In genomic region chr4:9095646-9096045, GRCm38 (mm10) we compare ENCODE assay signal across 13 mouse cellular contexts.
DNase-seq lines count a peak whose midpoint lies in the region; ATAC-seq lines count a peak whose summit lies in the region.
"Had no signal": no experiment of that assay in that cellular context is flagged by ENCODE, and none has a peak within 500 bp of the region (broad histone marks: within the 10 kb centered on the region; RNA-seq: fewer than 3 reads in every experiment).

No protein-coding gene starts in this region.

- H3K9me3 ChIP-seq in kidney, embryonic 15.5 days (replicated peaks), result no peaks in the 10 kb centered on the region
- H3K9me3 ChIP-seq in lung, embryonic 16.5 days (ENCODE audit: control insufficient read depth, low read length), result no peaks in the 10 kb centered on the region
- H3K9me3 ChIP-seq: liver, embryonic 15.5 days had no signal

- 0 out of 2 replicates have a peak, but pooled peaks have one; percentile 40 for ATAC-seq in kidney, embryonic 15.5 days (replicated peaks; ENCODE audit: low FRiP score)
- ATAC-seq in lung, embryonic 16.5 days (ENCODE audit: low read depth), result peak; percentile 67

- DNase-seq in embryo, embryonic 10 days (ENCODE audit: low spot score), result peak; percentile 59
- no peak for DNase-seq in embryo, embryonic 9.5 days (ENCODE audit: extremely low spot score)
- no peak for DNase-seq in kidney, postnatal 10 days
- peak; percentile 50 for DNase-seq in Muller cell, postnatal 12 days (ENCODE audit: inconsistent ontology term)
- no peak for DNase-seq in thymus, postnatal 10 days (ENCODE audit: low spot score in 2 of 2)
- DNase-seq in spleen, postnatal 36 days (ENCODE audit: low spot score in 2 of 2), result no peak
- DNase-seq: adrenal gland, postnatal 10 days; cerebellum, adult 18-20 months; thymus, postnatal 25 days had no signal

- no peak overlapping the region for H3K4me2 ChIP-seq in kidney, embryonic 15.5 days
- H3K4me2 ChIP-seq in lung, embryonic 16.5 days (ENCODE audit: low read depth, low read length), result no peak overlapping the region
- H3K4me2 ChIP-seq: hindbrain, embryonic 14.5 days; liver, embryonic 15.5 days had no signal

- H3K27ac ChIP-seq in kidney, embryonic 15.5 days, result no peak overlapping the region
- H3K27ac ChIP-seq in lung, embryonic 16.5 days (ENCODE audit: low read length), result no peak overlapping the region
- H3K27ac ChIP-seq: hindbrain, embryonic 14.5 days; liver, embryonic 15.5 days had no signal

- H3K36me3 ChIP-seq in kidney, embryonic 15.5 days, result no peaks in the 10 kb centered on the region
- H3K36me3 ChIP-seq in lung, embryonic 16.5 days (ENCODE audit: control insufficient read depth, insufficient read depth, low read length), result no peaks in the 10 kb centered on the region
- H3K36me3 ChIP-seq: liver, embryonic 15.5 days had no signal

- peaks cover 7% of the 10 kb centered on the region; the same call in 1 of the 2 replicates for H3K27me3 ChIP-seq in kidney, embryonic 15.5 days
- H3K27me3 ChIP-seq in lung, embryonic 16.5 days (ENCODE audit: control insufficient read depth, insufficient read depth, low read depth, low read length), result no peaks in the 10 kb centered on the region
- H3K27me3 ChIP-seq: liver, embryonic 15.5 days had no signal

- H3K4me3 ChIP-seq in kidney, embryonic 15.5 days (replicated peaks), result no peak overlapping the region
- no peak overlapping the region for H3K4me3 ChIP-seq in lung, embryonic 16.5 days (ENCODE audit: low read length)
- H3K4me3 ChIP-seq: liver, embryonic 15.5 days had no signal

- 36% methylated on average over 7 of the region's 7 CpGs for WGBS in kidney, embryonic 15.5 days
- 28% methylated on average over 7 of the region's 7 CpGs for WGBS in lung, embryonic 16.5 days

- no peak overlapping the region for H3K9ac ChIP-seq in kidney, embryonic 15.5 days
- no peak overlapping the region for H3K9ac ChIP-seq in lung, embryonic 16.5 days (ENCODE audit: low read length)
- H3K9ac ChIP-seq: hindbrain, embryonic 14.5 days; liver, embryonic 15.5 days had no signal

- peaks cover 18% of the 10 kb centered on the region for H3K4me1 ChIP-seq in kidney, embryonic 15.5 days
- peaks cover 5% of the 10 kb centered on the region for H3K4me1 ChIP-seq in lung, embryonic 16.5 days (replicated peaks; ENCODE audit: control insufficient read depth, insufficient read depth, low read length)

Comparison
In these comparisons a context has a peak if more than half of its experiments do, and no peak if none do; other contexts are left out.
1. DNase-seq: peak in embryo, embryonic 10 days (single experiment) and Muller cell, postnatal 12 days (single experiment); none in embryo, embryonic 9.5 days (single experiment), kidney, postnatal 10 days (single experiment), thymus, postnatal 10 days (0 of 2) and spleen, postnatal 36 days (0 of 2).